Mouse (Mus musculus): Measurements from ENCODE around the gene Slc44a5. TPM values are rescaled to one million over a fixed set of nuclear protein-coding genes. Genes with fewer than 3 reads are reported as not detected.

Gene Slc44a5
- polyA plus RNA-seq, 1 experiment = 0.12 TPM

- DNase-seq (ENCODE audit: low spot score) = no peak
Measured at GRCm38 (mm10) chr3:154171881-154172592, 198.8 kb downstream of the Slc44a5 start.

GRCm38 (mm10) chr3:154172593-154172965 lies 199.3 kb downstream of the Slc44a5 start:
- no peak for DNase-seq (ENCODE audit: low spot score)

- DNase-seq (ENCODE audit: low spot score) = no peak
Measured at GRCm38 (mm10) chr3:154173556-154173955, 200.3 kb downstream of the Slc44a5 start.

GRCm38 (mm10) chr3:154174031-154174430 lies 200.8 kb downstream of the Slc44a5 start:
- no peak for DNase-seq (ENCODE audit: low spot score)

GRCm38 (mm10) chr3:154174766-154175165 lies 201.5 kb downstream of the Slc44a5 start:
- no peak for DNase-seq (ENCODE audit: low spot score)

- no peak for DNase-seq (ENCODE audit: low spot score)
Measured at GRCm38 (mm10) chr3:154177665-154178305, 204.5 kb downstream of the Slc44a5 start.

GRCm38 (mm10) chr3:154179423-154179920 lies 206.2 kb downstream of the Slc44a5 start:
- DNase-seq (ENCODE audit: low spot score) = no peak

GRCm38 (mm10) chr3:154182987-154183386 lies 209.8 kb downstream of the Slc44a5 start:
- no peak for DNase-seq (ENCODE audit: low spot score)

- no peak for DNase-seq (ENCODE audit: low spot score)
Measured at GRCm38 (mm10) chr3:154183957-154184356, 210.7 kb downstream of the Slc44a5 start.

- no peak for DNase-seq (ENCODE audit: low spot score)
Measured at GRCm38 (mm10) chr3:154188668-154189067, 215.4 kb downstream of the Slc44a5 start.

GRCm38 (mm10) chr3:154192328-154193030 lies 219.2 kb downstream of the Slc44a5 start:
- no peak for DNase-seq (ENCODE audit: low spot score)

GRCm38 (mm10) chr3:154193189-154193840 lies 220.1 kb downstream of the Slc44a5 start:
- no peak for DNase-seq (ENCODE audit: low spot score)

GRCm38 (mm10) chr3:154200422-154200828 lies 227.2 kb downstream of the Slc44a5 start:
- no peak for DNase-seq (ENCODE audit: low spot score)

GRCm38 (mm10) chr3:154201796-154202195 lies 228.6 kb downstream of the Slc44a5 start:
- no peak for DNase-seq (ENCODE audit: low spot score)

- no peak for DNase-seq (ENCODE audit: low spot score)
Measured at GRCm38 (mm10) chr3:154202383-154202782, 229.1 kb downstream of the Slc44a5 start.

- no peak for DNase-seq (ENCODE audit: low spot score)
Measured at GRCm38 (mm10) chr3:154208479-154208878, 235.2 kb downstream of the Slc44a5 start.

GRCm38 (mm10) chr3:154209201-154209754 lies 236.0 kb downstream of the Slc44a5 start:
- DNase-seq (ENCODE audit: low spot score) = no peak

- no peak for DNase-seq (ENCODE audit: low spot score)
Measured at GRCm38 (mm10) chr3:154209776-154210430, 236.7 kb downstream of the Slc44a5 start.

- no peak for DNase-seq (ENCODE audit: low spot score)
Measured at GRCm38 (mm10) chr3:154210431-154211055, 237.3 kb downstream of the Slc44a5 start.

- no peak for DNase-seq (ENCODE audit: low spot score)
Measured at GRCm38 (mm10) chr3:154212551-154212950, 239.3 kb downstream of the Slc44a5 start.

- DNase-seq (ENCODE audit: low spot score) = no peak
Measured at GRCm38 (mm10) chr3:154215309-154215708, 242.1 kb downstream of the Slc44a5 start.

All from urinary bladder, adult 2 months (tissue).